Mouse (Mus musculus) heart, embryonic 12.5 days (tissue): Measurements from ENCODE around the gene Tgfbr3. TPM values are rescaled to one million over a fixed set of nuclear protein-coding genes. Genes with fewer than 3 reads are reported as not detected.
A peak's percentile ranks its signal among the peaks of the same experiment; 100 is the strongest.
"Not testable (repeated sequence)": the region's sequence is repeated elsewhere in the genome, so short reads cannot be mapped to it uniquely, and the experiment has no call there.

Experiments
- ATAC-seq: fragments of 200-750 bp; cut with Nextera tagmentation; 2 replicates; pipeline ENCODE4 v1.8.0; 2017; ENCODE audit warnings: moderate TSS enrichment, moderate library complexity; ENCODE audit not compliant: insufficient number of reproducible peaks, low FRiP score
- H3K27ac ChIP-seq: fragments of 300-500 bp; sonication (generic); 2 replicates; pipeline ENCODE4 v1.5.1; 2016; ENCODE audit warnings: mild to moderate bottlenecking, moderate library complexity; ENCODE audit not compliant: poor library complexity, severe bottlenecking
- H3K27me3 ChIP-seq: fragments of 300-500 bp; sonication (generic); replicated peaks from 2 replicates; pipeline ENCODE4 v1.6.1; 2016; ENCODE audit warnings: mild to moderate bottlenecking, moderate library complexity
- H3K36me3 ChIP-seq: fragments of 300-500 bp; sonication (generic); 2 replicates; pipeline ENCODE4 v1.6.1; 2016; ENCODE audit warnings: mild to moderate bottlenecking, moderate library complexity
- H3K4me1 ChIP-seq: fragments of 300-500 bp; sonication (generic); replicated peaks from 2 replicates; pipeline ENCODE4 v1.6.1; 2016; ENCODE audit warnings: mild to moderate bottlenecking
- H3K4me2 ChIP-seq: fragments of 300-500 bp; sonication (generic); 2 replicates; pipeline ENCODE4 v1.6.1; 2016; ENCODE audit warnings: mild to moderate bottlenecking, moderate library complexity
- H3K4me3 ChIP-seq: fragments of 300-500 bp; sonication (generic); 2 replicates; pipeline ENCODE4 v1.5.1; 2016; ENCODE audit warnings: mild to moderate bottlenecking
- H3K9ac ChIP-seq: fragments of 300-500 bp; sonication (generic); 2 replicates; pipeline ENCODE4 v1.6.1; 2016; ENCODE audit warnings: mild to moderate bottlenecking, moderate library complexity
- H3K9me3 ChIP-seq: fragments of 300-500 bp; sonication (generic); replicated peaks from 2 replicates; pipeline ENCODE4 v1.6.1; 2016; ENCODE audit warnings: mild to moderate bottlenecking, moderate library complexity
- WGBS: fragments of 180-500 bp; shearing (Covaris S2); methylation state at CpG from one replicate; pipeline ENCODE4 v1.1.7; 2016; 5-methylcytosine and 5-hydroxymethylcytosine counted together
- polyA plus RNA-seq: library from polyadenylated mRNA; unstranded; fragments of >200 nt; fragmentation: Nextera tagmentation; extraction: Ambion mirVana; gene quantifications from 2 replicates; pipeline ENCODE4 v1.2.1, GENCODE M21; 2016

The Tgfbr3 gene
- polyA plus RNA-seq, 1 experiment from 2014 or later = 38.1 TPM

DNA sequence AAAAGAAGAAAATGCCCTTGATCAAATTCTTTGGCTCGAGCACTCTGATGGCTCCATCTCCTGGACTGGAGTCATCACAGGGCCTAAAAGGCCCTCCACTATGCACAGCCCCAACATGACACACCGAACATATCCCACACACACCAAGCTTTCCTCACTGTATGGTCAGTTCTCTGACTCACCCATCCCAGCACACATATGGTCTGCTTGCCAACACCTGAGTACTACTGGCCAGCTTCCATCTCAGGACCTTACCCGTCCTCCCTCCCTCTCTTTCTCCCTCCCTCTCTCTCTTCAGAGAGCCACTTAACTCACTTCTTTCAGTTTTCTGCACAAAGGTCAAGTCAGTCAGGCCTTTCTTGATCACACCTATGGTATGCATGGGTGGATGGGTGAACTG is 36.0 kb downstream of the Tgfbr3 start:
- WGBS = 80% methylated on average over 3 of the region's 3 CpGs
- Histone ChIP-seq H3K9me3 (0 out of 2 replicates have a peak, but pooled peaks cover 3% of the 10 kb centered on the region), H3K27me3 (no peaks in the 10 kb centered on the region), H3K4me2 (no peak overlapping the region), H3K27ac (no peak overlapping the region), H3K9ac (no peak overlapping the region), H3K36me3 (peaks cover 5% of the 10 kb centered on the region), H3K4me3 (no peak overlapping the region), H3K4me1 (peaks cover 34% of the 10 kb centered on the region)
- no peak for ATAC-seq

DNA sequence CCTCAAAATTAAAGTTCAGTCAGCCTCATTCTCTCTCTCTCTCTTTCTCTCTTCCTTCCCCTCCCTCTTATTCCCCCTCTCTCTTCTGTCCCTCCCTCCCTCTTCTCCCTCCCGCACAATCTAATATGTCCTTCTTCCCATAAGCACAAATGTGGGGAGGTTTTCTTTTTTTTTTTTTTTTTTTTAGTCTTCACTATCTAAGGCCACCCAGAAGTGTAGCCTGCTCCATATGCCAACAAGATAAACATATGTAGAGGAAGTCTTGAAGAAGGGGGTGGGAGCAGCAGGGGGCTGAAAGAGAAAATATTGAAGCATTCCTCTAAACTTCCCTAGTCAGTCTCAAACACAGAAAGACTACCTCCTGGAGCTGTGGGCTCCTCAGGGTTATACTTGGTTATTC is 37.0 kb downstream of the Tgfbr3 start:
- no peak overlapping the region for H3K4me2 ChIP-seq
- WGBS = 20% methylated on average over 1 of the region's 1 CpGs
- ATAC-seq = no peak
- H3K4me1 ChIP-seq = peaks cover 34% of the 10 kb centered on the region
- no peak overlapping the region for H3K4me3 ChIP-seq
- no peak overlapping the region for H3K9ac ChIP-seq
- H3K9me3 ChIP-seq = 0 out of 2 replicates have a peak, but pooled peaks cover 3% of the 10 kb centered on the region
- H3K27me3 ChIP-seq = no peaks in the 10 kb centered on the region
- peaks cover 5% of the 10 kb centered on the region for H3K36me3 ChIP-seq
- peak overlapping the region; percentile 81 for H3K27ac ChIP-seq

DNA sequence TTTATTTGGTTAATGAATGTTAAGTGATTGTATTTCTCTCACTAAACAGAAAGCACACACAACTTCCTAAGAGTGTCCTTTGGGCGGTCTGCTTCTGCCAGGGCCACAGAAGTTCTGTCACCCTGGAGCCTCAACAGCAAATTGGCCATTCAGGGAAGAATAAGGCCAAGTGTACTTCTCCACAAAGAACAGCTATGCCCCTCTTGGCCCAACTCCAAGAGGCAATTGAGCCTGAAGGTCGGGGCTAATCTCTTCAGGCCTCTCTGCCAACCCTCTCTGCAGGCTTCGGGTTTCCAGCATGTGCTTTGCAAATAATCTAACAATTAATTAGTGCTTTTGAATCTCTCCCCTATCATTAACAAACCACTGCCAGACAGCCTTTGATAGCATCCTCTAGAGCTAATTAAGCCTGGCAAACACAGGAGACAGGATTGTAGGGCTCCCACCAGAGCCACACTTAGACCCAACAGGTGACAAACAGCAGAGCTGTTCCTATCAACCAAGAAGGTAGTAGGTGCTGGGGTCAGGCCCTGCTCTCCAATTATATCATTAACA is 37.6 kb downstream of the Tgfbr3 start:
- WGBS = 7% methylated on average over 3 of the region's 3 CpGs
- Histone ChIP-seq H3K27ac (peak overlapping the region; percentile 81), H3K4me1 (peaks cover 34% of the 10 kb centered on the region), H3K36me3 (peaks cover 5% of the 10 kb centered on the region), H3K4me2 (no peak overlapping the region), H3K4me3 (no peak overlapping the region), H3K9me3 (0 out of 2 replicates have a peak, but pooled peaks cover 3% of the 10 kb centered on the region), H3K9ac (no peak overlapping the region), H3K27me3 (no peaks in the 10 kb centered on the region)
- peak; percentile 54; the same call in 1 of the 2 replicates for ATAC-seq

DNA sequence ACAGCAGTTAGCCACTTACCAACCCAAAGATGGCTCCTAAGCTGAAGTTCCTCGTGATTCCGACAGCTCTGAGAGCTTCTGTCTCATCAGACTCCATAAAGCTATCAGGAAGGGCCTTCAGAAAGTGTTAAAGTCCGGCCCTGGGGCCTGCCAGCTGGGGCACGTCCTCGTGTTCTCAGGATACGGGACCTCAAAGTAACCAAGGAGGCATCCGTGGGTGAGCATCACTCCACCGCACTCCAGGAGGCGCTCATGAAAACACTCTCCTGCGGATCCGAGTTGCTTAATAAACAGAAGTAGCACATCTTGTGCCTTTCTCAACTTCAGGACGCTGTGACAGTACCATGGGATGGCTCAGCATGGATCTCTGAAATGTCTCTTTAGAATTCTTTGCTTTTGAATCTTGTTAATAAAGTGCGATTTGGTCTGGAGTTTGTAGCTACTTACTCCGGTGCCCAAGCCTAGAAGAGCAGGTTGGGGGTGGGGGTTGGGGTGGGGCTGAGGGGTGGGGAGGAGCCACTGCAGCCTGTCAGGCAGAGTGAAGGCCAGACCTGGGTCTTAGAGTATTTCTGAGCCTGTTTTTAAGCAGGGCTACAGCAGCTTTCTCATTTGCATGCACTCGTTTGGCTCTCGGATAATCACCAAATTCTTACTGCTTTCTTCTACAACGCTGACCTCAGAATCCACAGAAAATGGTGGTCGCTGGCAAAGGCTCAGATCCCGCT is 38.7 kb downstream of the Tgfbr3 start:
- Histone ChIP-seq H3K36me3 (peaks cover 8% of the 10 kb centered on the region), H3K4me1 (peaks cover 34% of the 10 kb centered on the region), H3K9ac (peak overlapping the region; percentile 52; the same call in 1 of the 2 replicates), H3K4me2 (peak overlapping the region; percentile 55), H3K4me3 (peak overlapping the region; percentile 18), H3K27ac (peak overlapping the region; percentile 81), H3K27me3 (no peaks in the 10 kb centered on the region), H3K9me3 (0 out of 2 replicates have a peak, but pooled peaks cover 3% of the 10 kb centered on the region)
- WGBS = 29% methylated on average over 19 of the region's 19 CpGs
- 0 out of 2 replicates have a peak, but pooled peaks have one; percentile 56 for ATAC-seq

DNA sequence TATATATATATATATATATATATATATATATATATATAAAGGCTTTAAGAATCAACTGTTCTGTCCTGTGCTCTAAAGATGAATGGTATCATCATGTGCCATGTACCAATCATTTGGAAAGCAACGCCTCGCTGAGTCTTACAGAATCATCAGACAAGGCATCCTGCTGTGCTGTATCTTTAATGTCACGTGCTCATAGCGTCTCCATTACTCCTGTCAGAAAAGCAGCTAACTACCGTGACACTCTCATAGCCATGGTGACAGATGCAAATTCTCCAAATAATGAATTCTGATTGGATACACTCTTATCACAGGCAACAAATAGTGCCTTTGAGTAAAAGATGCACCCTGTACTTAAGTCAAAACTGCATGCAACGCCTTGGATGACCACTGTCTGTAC is 40.7 kb downstream of the Tgfbr3 start:
- no peak overlapping the region for H3K27ac ChIP-seq
- H3K4me3 ChIP-seq = no peak overlapping the region
- H3K9me3 ChIP-seq = 0 out of 2 replicates have a peak, but pooled peaks cover 3% of the 10 kb centered on the region
- H3K36me3 ChIP-seq = peaks cover 3% of the 10 kb centered on the region; the same call in 1 of the 2 replicates
- ATAC-seq = no peak
- H3K27me3 ChIP-seq = no peaks in the 10 kb centered on the region
- H3K4me2 ChIP-seq = no peak overlapping the region
- H3K9ac ChIP-seq = no peak overlapping the region
- WGBS = 89% methylated on average over 6 of the region's 6 CpGs
- peaks cover 37% of the 10 kb centered on the region for H3K4me1 ChIP-seq

DNA sequence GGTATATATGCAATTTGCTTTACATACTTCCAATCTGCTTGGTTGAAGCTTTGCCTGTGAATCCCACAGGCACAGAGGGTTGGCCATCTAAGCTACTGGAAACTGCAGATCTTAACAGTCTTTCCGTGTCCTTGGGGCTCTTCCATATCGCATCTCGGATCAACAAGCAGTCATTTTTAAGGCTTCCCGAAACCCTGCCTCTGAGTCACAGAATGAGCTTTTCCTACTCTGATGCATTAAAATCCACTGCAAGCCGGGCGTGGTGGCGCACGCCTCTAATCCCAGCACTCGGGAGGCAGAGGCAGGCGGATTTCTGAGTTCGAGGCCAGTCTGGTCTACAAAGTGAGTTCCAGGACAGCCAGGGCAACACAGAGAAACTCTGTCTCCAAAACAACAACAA is 41.1 kb downstream of the Tgfbr3 start:
- H3K9me3 ChIP-seq, H3K27ac ChIP-seq, H3K4me3 ChIP-seq, H3K27me3 ChIP-seq, H3K4me2 ChIP-seq, H3K36me3 ChIP-seq, H3K9ac ChIP-seq, ATAC-seq: not testable (repeated sequence)
- 91% methylated on average over 11 of the region's 11 CpGs for WGBS
- H3K4me1 ChIP-seq = peaks cover 38% of the 10 kb centered on the region

DNA sequence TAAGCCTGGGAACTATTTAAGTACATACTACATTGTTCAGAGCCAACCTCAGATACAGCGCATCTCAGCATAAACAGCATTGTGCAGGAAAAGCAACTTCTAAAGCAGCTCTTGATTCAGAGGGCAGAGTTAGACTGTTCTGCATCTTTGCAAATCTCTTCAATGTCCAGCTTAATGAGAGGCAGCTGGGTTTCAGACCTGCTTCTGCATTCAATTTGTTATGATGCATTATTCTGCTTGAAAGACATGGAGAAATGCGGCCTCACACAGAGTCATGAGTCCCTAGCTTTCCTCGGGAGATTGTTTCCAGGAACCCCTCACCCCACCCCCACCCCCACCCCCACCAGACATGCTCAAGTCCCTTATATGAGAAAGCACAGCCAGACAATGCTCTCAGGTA is 41.6 kb downstream of the Tgfbr3 start:
- Histone ChIP-seq H3K27ac (no peak overlapping the region), H3K4me1 (peaks cover 37% of the 10 kb centered on the region), H3K36me3 (peaks cover 3% of the 10 kb centered on the region; the same call in 1 of the 2 replicates), H3K27me3 (no peaks in the 10 kb centered on the region), H3K4me3 (no peak overlapping the region), H3K9me3 (0 out of 2 replicates have a peak, but pooled peaks cover 3% of the 10 kb centered on the region), H3K4me2 (no peak overlapping the region), H3K9ac (no peak overlapping the region)
- no peak for ATAC-seq
- 79% methylated on average over 3 of the region's 3 CpGs for WGBS

DNA sequence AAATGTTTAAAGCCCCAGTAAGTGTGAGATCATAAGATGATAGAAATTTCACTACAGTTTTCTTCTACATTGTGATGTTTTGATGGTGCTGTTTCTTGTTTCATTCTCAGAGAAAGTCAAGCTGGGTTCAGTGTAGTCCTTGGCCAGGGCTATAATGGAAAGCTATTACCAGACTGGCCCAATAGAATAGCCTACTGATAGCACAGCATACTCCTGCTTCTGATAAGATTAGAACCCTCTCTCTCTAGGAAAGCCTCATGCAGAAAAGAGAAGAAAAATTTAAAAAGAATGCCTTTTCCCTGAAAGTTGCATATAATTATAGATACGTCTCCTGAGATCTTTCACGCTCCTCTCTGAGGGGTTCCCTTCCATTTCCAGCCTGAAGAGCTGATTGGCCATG is 46.0 kb downstream of the Tgfbr3 start:
- Histone ChIP-seq H3K9ac (no peak overlapping the region), H3K4me1 (peaks cover 25% of the 10 kb centered on the region), H3K4me3 (no peak overlapping the region), H3K36me3 (peaks cover 3% of the 10 kb centered on the region; the same call in 1 of the 2 replicates), H3K4me2 (no peak overlapping the region), H3K27me3 (no peaks in the 10 kb centered on the region), H3K9me3 (no peaks in the 10 kb centered on the region), H3K27ac (no peak overlapping the region)
- no peak for ATAC-seq
- WGBS = 72% methylated on average over 2 of the region's 2 CpGs

DNA sequence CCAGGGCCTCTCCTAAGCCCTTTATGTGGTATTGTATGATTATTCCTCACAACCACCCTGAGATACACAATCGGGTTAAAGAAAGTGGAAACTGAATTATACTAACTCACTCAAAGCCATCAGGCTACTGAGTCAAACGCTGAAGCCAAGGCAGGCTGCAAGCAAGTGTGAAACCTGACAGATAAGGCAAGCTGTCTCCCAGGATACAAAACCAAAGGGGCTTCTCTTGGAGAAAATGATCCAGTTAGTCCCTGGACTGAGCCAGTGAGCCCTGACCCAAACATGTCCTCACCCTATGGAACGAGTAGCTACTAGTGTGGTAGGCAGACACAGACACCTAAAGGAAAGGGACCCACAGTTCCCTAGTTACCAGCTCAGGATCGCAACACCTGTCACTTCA is 46.4 kb downstream of the Tgfbr3 start:
- no peak for ATAC-seq
- Histone ChIP-seq H3K4me2 (no peak overlapping the region), H3K4me1 (peaks cover 29% of the 10 kb centered on the region), H3K4me3 (no peak overlapping the region), H3K9ac (no peak overlapping the region), H3K36me3 (peaks cover 3% of the 10 kb centered on the region; the same call in 1 of the 2 replicates), H3K27me3 (no peaks in the 10 kb centered on the region), H3K27ac (no peak overlapping the region), H3K9me3 (no peaks in the 10 kb centered on the region)
- 56% methylated on average over 4 of the region's 4 CpGs for WGBS

DNA sequence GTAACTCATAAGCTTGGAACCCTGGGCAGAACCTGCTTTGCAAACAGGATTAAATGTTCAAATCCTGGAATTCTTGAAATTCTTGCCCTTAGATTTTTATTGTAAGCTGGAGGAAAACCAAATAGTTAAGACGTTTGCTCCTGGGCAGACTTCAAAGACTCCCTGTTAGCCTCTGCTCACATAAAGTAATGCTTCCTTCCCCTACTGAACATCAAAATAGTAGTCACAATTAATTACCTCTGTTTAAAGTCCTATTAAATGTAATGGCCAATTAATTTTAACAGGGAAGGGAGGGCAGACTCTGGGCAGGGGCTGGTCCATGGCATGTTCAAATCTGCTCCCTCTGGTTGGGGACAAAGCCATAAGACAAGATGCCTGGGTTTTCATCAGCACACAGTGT is 49.2 kb downstream of the Tgfbr3 start:
- H3K36me3 ChIP-seq = no peaks in the 10 kb centered on the region
- WGBS = 59% methylated on average over 1 of the region's 1 CpGs
- H3K27me3 ChIP-seq = no peaks in the 10 kb centered on the region
- H3K9me3 ChIP-seq = no peaks in the 10 kb centered on the region
- no peak for ATAC-seq
- no peak overlapping the region for H3K27ac ChIP-seq
- no peak overlapping the region for H3K4me2 ChIP-seq
- no peak overlapping the region for H3K9ac ChIP-seq
- peaks cover 56% of the 10 kb centered on the region for H3K4me1 ChIP-seq
- no peak overlapping the region for H3K4me3 ChIP-seq

DNA sequence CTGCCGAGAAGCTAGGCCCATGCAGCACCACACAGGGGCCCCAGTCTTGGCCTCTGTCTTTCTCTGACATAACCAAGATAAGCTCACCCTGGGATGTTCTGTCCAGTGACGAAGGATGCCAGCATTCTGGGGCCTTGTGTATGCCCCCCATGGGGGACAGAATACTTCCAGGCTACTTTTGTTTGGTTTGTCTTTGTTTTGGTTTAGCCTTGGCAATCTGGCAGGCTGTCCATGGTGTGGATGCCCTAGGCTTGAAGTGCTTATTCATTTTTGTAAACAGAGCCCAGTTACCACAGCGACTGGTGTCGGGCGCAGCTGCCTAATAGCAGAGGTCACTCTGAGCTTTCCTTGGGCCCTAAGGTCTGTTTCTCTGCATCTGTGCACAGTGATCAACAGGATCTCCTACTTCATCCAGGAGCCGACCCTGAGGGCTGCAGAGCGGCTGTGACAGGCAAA is 51.4 kb downstream of the Tgfbr3 start:
- no peaks in the 10 kb centered on the region for H3K36me3 ChIP-seq
- ATAC-seq = no peak
- 34% methylated on average over 7 of the region's 7 CpGs for WGBS
- H3K27me3 ChIP-seq = no peaks in the 10 kb centered on the region
- no peak overlapping the region for H3K4me2 ChIP-seq
- H3K9me3 ChIP-seq = no peaks in the 10 kb centered on the region
- H3K27ac ChIP-seq = peak overlapping the region; percentile 39; the same call in 1 of the 2 replicates
- no peak overlapping the region for H3K4me3 ChIP-seq
- no peak overlapping the region for H3K9ac ChIP-seq
- H3K4me1 ChIP-seq = peaks cover 68% of the 10 kb centered on the region
